Mouse (Mus musculus): ENCODE measurements around the gene Eif2b2.

The Eif2b2 gene

DNA sequence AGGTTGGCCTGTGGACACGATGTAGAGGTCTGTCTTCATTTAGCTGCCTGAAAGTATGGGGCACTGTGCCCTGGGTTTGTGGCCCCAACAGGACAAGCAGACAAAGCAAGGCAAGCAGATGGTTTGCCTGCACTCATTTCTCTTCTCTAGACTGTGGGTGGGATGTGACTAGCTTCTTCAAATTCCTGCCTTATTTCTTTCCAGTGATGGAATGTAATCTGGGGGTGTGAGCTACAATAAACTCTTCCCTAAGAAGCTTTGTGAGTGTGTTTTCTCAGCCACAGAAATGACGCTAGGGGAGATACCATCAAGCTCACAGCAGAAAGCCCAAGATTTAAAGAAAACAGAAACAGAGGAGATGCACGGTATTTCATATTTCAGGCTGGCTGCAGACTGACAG, 32.8 kb downstream of the Eif2b2 start:
- peak; percentile 74 for DNase-seq (ENCODE audit: inconsistent ontology term)

DNA sequence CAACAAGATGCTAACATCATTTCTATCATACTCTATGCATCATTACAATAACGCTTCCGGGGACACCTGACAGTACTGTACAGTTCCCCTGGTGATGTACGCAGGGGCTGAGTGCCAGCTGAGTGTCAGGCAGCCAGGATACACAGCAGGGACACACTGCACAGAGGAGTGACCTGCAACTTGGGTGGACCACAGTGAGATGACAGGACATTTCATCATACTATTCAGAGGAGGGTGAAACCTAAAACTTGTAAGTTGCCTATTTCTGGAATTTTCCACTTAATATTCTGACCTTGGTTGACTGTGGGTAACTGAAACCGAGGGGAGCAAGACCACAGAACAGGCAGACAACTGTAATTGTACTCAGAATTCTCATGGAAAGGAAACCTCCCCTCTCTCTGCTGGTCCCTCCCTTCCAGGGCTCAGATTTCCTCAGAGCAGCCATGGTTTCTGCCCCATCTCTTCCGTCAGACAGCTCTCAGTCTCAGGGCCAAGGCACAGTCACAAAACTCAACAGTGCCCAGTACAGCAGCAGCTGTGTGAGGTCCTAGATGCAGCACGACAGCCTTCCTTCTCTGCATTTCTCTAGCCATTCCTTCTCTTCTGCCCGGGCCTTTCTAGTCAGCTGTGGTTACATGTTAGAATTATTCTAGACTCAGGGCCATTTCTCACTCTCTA, 36.9 kb downstream of the Eif2b2 start:
- DNase-seq (ENCODE audit: inconsistent ontology term): no peak

- DNase-seq (ENCODE audit: inconsistent ontology term): no peak
Measured at GRCm38 (mm10) chr12:85257008-85257639, 37.8 kb downstream of the Eif2b2 start.

DNA sequence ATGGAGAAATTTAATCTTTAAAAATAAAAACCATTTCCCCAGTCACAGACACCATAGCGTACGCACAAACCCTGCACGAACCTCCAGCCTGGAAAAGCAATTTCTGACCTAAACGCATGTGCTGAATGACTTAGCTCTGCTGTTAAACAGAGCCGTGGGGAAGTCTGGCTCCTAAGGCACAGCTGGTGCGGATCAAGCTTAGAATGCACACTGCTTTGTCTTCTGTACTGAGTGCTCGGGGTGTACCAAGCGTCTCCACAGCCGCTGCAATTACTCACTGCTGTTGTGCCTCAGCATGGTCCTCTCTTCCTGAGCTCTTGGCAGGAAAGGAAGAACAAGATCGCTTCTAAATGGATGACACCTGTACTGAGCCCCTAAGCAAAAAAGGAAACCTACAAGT, 43.2 kb downstream of the Eif2b2 start:
- no peak for DNase-seq (ENCODE audit: inconsistent ontology term)

- DNase-seq (ENCODE audit: inconsistent ontology term): no peak
Measured at GRCm38 (mm10) chr12:85263190-85263589, 43.9 kb downstream of the Eif2b2 start.

- no peak for DNase-seq (ENCODE audit: inconsistent ontology term)
Measured at GRCm38 (mm10) chr12:85264531-85264930, 45.2 kb downstream of the Eif2b2 start.

- no peak for DNase-seq (ENCODE audit: inconsistent ontology term)
Measured at GRCm38 (mm10) chr12:85264940-85265339, 45.7 kb downstream of the Eif2b2 start.

DNA sequence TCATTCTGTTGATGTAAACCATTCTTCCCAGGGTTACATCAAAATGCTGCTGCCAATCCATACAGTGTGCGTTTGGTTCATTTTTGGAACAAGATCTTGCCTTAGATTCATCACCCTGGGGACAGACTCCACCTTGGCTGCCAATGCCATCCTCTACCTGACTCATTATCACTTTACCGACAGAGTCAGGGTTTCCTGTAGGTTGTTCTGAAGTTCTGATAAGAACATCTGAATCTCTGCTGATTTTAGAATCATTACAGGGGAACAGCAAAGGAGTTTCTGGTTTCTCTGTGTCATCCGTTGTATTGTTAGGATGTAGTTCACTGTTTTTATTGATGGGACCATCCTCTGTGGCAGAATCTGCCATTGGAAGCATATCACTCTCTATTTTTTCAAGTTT, 47.0 kb downstream of the Eif2b2 start:
- no peak for DNase-seq (ENCODE audit: inconsistent ontology term)

DNA sequence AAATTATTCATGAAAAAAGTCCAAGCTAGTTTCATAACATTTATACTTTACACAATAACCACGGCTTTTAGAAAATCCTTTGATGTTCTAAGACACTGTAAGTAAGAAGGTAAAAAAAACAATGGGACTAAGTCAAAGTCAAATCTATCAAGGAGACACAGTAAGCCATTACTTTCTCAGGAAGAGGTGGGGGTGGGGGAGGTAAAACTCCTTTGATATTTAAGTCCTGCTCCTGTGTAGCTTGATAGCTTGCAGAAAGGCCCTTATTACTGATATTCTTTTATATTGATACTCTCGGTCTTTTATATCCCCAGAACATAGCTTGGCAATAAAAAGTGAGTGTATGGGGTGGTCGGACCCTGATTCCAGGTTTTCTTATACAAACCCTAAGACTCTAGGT, 50.5 kb downstream of the Eif2b2 start:
- no peak for DNase-seq (ENCODE audit: inconsistent ontology term)

DNA sequence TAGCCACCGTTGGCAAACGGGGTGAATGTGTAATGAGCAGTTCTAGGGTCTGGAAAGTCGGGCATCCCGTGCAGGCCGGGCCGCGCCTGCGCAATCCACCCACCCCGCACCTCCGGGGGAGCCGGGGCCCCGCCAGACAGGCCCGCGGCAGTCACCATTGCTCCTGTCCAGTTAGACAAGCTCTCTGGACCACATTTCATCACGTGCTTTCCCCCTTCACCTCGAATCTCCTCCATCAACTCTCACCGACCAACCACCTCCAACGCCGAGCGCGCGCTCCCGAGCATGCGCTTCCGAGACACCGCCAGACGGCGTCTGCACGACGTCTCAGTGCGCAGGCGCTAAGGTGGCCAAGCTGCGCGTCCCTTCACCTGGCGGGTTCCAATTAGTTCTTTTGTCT, 51.0 kb downstream of the Eif2b2 start, which contains the start of gene Mlh3:
TSS of gene Mlh3 (minus strand) at position 281 of the 400 bp plus-strand sequence.
- peak; percentile 79 for DNase-seq (ENCODE audit: inconsistent ontology term)

DNA sequence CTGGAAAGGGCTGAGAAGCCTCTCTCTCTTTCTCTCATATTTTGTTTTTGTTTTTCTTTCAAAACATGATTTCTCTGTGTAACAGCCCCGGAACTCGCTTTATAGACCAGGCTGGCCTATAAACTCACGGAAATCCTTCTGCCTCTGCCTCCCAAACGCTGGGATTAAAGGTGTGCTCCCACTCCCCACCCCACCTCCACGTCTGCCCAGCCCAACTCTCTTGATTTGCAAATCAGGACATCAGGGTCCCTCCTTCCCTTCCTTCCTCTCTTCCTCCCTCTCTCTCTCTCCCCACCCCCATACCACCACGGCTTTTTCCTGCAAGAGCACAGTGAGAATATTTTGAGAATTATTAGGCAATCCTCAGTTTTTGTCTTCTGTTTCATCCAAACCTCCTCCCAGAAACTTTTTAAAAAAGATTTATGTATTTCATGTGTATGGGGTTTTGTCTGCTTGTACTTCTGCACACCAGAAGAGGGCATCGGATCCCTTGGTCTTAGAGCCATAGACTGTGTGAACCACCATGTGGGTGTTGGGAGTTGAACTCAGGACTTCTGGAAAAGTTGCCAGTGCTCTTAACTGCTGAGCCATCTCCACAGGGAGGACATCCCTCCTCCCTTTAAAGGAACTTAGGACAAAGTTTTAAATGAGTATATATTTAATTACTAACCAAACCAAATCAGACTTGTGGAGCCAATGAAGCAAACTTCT, 52.0 kb downstream of the Eif2b2 start:
- DNase-seq (ENCODE audit: inconsistent ontology term): no peak

GRCm38 (mm10) chr12:85271843-85272206, 52.5 kb downstream of the Eif2b2 start:
- DNase-seq (ENCODE audit: inconsistent ontology term): no peak

DNA sequence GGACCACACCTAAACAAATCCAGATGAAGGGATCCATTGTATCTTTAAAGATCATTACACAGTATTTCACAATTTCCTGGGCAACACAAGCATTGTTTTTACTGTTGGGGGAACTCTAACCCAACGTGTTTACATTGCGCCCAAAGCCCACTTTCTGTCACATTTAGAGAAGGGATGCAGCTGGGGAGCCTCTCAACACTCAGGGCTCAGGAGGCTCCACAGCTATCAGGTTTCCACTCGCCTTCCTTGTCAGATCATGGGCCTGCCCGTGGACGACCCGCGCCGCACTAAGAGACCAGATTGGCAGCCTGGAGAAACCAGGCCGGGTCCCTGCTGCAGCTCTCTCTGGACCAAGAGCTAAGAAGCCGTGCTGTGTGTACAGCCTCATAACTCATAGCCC, 54.2 kb downstream of the Eif2b2 start:
- no peak for DNase-seq (ENCODE audit: inconsistent ontology term)

Data from Muller cell, postnatal 12 days (primary cell).